Mouse (Mus musculus) embryonic stem cell, embryonic (primary cell): ENCODE results near the gene Chid1.

Source experiments
- CTCF ChIA-PET, 4 experiments: fragments of 300-600 bp in 2 of 4; fragments of 350-600 bp in 2 of 4; sonication (Branson Sonifier 250); formaldehyde crosslinking; loops; one replicate each; lab custom pipeline; 2022; ENCODE audit warnings: inconsistent platforms in 2 of 4; lab: Charles Lee
- POLR2A ChIA-PET, 4 experiments: fragments of 300-600 bp in 2 of 4; fragments of 350-600 bp in 2 of 4; sonication (Branson Sonifier 250); formaldehyde crosslinking; loops; one replicate each; lab custom pipeline; 2022; ENCODE audit warnings: antibody characterized with exemption in 4 of 4, inconsistent platforms in 1 of 4; lab: Charles Lee

Gene Chid1

GRCm38 (mm10) chr7:141495940-141496339, 43.7 kb downstream of the Chid1 start:
- POLR2A ChIA-PET = interaction anchor here in 1 of 4 experiments (1.3 to 2.7 kb wide), 5 partner anchors 10 to 43 kb away, joined by 3 to 6 read pairs (median 5); partner anchors contain the start of gene Chid1
- CTCF ChIA-PET = no interaction called here

- CTCF ChIA-PET = interaction anchor here in 1 of 4 experiments (1.3 kb wide), 1 partner anchor 14 kb away, joined by 4 read pairs; no protein-coding TSS in a partner anchor
These were observed 44.3 kb downstream of the Chid1 start for GRCm38 (mm10) chr7:141495379-141495778.

GRCm38 (mm10) chr7:141493729-141494128, 45.9 kb downstream of the Chid1 start:
- POLR2A ChIA-PET = interaction anchor here in 3 of 4 experiments (0.6 to 2.0 kb wide), 3 partner anchors 8 to 25 kb away, joined by 3 to 14 read pairs (median 3); no protein-coding TSS in a partner anchor
- CTCF ChIA-PET = interaction anchor here in 2 of 4 experiments (0.6 to 4.8 kb wide), 3 partner anchors 13 to 193 kb away, joined by 3 to 36 read pairs (median 4); no protein-coding TSS in a partner anchor

More at GRCm38 (mm10) chr7:141495379-141495778, 44.3 kb downstream of the Chid1 start:
- POLR2A ChIA-PET = interaction anchor here in 2 of 4 experiments (0.6 to 2.0 kb wide), 5 partner anchors 10 to 55 kb away, joined by 3 to 14 read pairs (median 3); partner anchors contain the start of gene Chid1 (in 1 of the 2)

GRCm38 (mm10) chr7:141492738-141493137, 46.9 kb downstream of the Chid1 start:
- CTCF ChIA-PET = interaction anchor here in 1 of 4 experiments (1.4 to 4.8 kb wide), 2 partner anchors 12 to 98 kb away, joined by 3 to 36 read pairs; no protein-coding TSS in a partner anchor
- POLR2A ChIA-PET = interaction anchor here in 1 of 4 experiments (0.9 kb wide), 1 partner anchor 7 kb away, joined by 3 read pairs; no protein-coding TSS in a partner anchor

GRCm38 (mm10) chr7:141491151-141491550, 48.5 kb downstream of the Chid1 start:
- POLR2A ChIA-PET = interaction anchor here in 2 of 4 experiments (0.6 to 38.4 kb wide), 6 partner anchors 10 to 112 kb away, joined by 3 to 944 read pairs (median 4); partner anchors contain the start of genes Cd151 (in 1 of the 2), Cracr2b (in 1 of the 2), Pnpla2 (in 1 of the 2) and Polr2l (in 1 of the 2)
- CTCF ChIA-PET = interaction anchor here (0.5 to 4.8 kb wide), 21 partner anchors 9 to 1370 kb away, joined by 3 to 36 read pairs (median 3); partner anchors contain the start of gene Chid1 (in 1 of the 4)

GRCm38 (mm10) chr7:141487141-141487540, 52.5 kb downstream of the Chid1 start:
- ChIA-PET POLR2A (interaction anchor here in 3 of 4 experiments (0.9 to 38.4 kb wide), 9 partner anchors 12 to 415 kb away, joined by 3 to 944 read pairs (median 5); partner anchors contain the start of genes Cd151 (in 1 of the 3), Chid1 (in 1 of the 3), Cracr2b (in 1 of the 3) and Pnpla2 (in 1 of the 3)), CTCF (interaction anchor here in 1 of 4 experiments (1.0 kb wide), 1 partner anchor 164 kb away, joined by 3 read pairs; no protein-coding TSS in a partner anchor)

GRCm38 (mm10) chr7:141486239-141486638, 53.4 kb downstream of the Chid1 start:
- CTCF ChIA-PET = interaction anchor here in 2 of 4 experiments (1.0 to 1.2 kb wide), 2 partner anchors 165 to 172 kb away, joined by 3 read pairs; no protein-coding TSS in a partner anchor
- POLR2A ChIA-PET = interaction anchor here in 2 of 4 experiments (0.9 to 38.4 kb wide), 5 partner anchors 10 to 416 kb away, joined by 3 to 944 read pairs (median 5); partner anchors contain the start of genes Cd151 (in 1 of the 2), Chid1 (in 1 of the 2), Cracr2b (in 1 of the 2) and Pnpla2 (in 1 of the 2)

GRCm38 (mm10) chr7:141485606-141486005, 54.1 kb downstream of the Chid1 start:
- POLR2A ChIA-PET = interaction anchor here in 3 of 4 experiments (0.6 to 38.4 kb wide), 7 partner anchors 8 to 105 kb away, joined by 3 to 944 read pairs (median 4); partner anchors contain the start of genes Cd151 (in 1 of the 3), Chid1 (in 1 of the 3), Cracr2b (in 1 of the 3) and Pnpla2 (in 1 of the 3)
- CTCF ChIA-PET = interaction anchor here in 1 of 4 experiments (1.2 kb wide), 1 partner anchor 173 kb away, joined by 3 read pairs; no protein-coding TSS in a partner anchor

GRCm38 (mm10) chr7:141485186-141485585, 54.5 kb downstream of the Chid1 start:
- POLR2A ChIA-PET = interaction anchor here in 3 of 4 experiments (0.6 to 38.4 kb wide), 9 partner anchors 8 to 105 kb away, joined by 3 to 944 read pairs (median 4); partner anchors contain the start of genes Polr2l (in 2 of the 3), Tspan4 (in 2 of the 3), Cd151 (in 1 of the 3) and Cracr2b (in 1 of the 3)
- CTCF ChIA-PET = no interaction called here

GRCm38 (mm10) chr7:141484186-141485120, 55.2 kb downstream of the Chid1 start:
- CTCF ChIA-PET = interaction anchor here in 1 of 4 experiments (4.7 kb wide), 1 partner anchor 17 kb away, joined by 22 read pairs; the partner anchor contains the start of gene Cd151
- POLR2A ChIA-PET = interaction anchor here in 2 of 4 experiments (0.8 to 38.4 kb wide), 12 partner anchors 9 to 93 kb away, joined by 3 to 944 read pairs (median 4); partner anchors contain the start of genes Polr2l (in 2 of the 2), Tspan4 (in 2 of the 2), Cd151 (in 1 of the 2) and Cracr2b (in 1 of the 2)

GRCm38 (mm10) chr7:141483114-141483653, 56.5 kb downstream of the Chid1 start:
- ChIA-PET CTCF (interaction anchor here in 2 of 4 experiments (1.4 to 4.7 kb wide), 6 partner anchors 15 to 184 kb away, joined by 4 to 49 read pairs (median 16); partner anchors contain the start of genes Cd151 (in 1 of the 2), Chid1 (in 1 of the 2) and Cracr2b (in 1 of the 2)), POLR2A (interaction anchor here in 3 of 4 experiments (0.6 to 38.4 kb wide), 14 partner anchors 8 to 205 kb away, joined by 3 to 944 read pairs (median 5); partner anchors contain the start of genes Cd151 (in 2 of the 3), Chid1 (in 1 of the 3), Cracr2b (in 1 of the 3) and Pnpla2 (in 1 of the 3))

GRCm38 (mm10) chr7:141482531-141483024, 57.1 kb downstream of the Chid1 start:
- ChIA-PET POLR2A (interaction anchor here in 3 of 4 experiments (0.5 to 38.4 kb wide), 20 partner anchors 12 to 560 kb away, joined by 3 to 944 read pairs (median 5); partner anchors contain the start of genes Cd151 (in 2 of the 3), Chid1 (in 2 of the 3), Cracr2b (in 2 of the 3) and Deaf1 (in 1 of the 3)), CTCF (interaction anchor here in 2 of 4 experiments (1.1 to 4.7 kb wide), 13 partner anchors 9 to 273 kb away, joined by 3 to 49 read pairs (median 9); partner anchors contain the start of genes Cd151 (in 2 of the 2), Chid1 (in 2 of the 2) and Cracr2b (in 1 of the 2))

- POLR2A ChIA-PET = interaction anchor here in 3 of 4 experiments (0.5 to 38.4 kb wide), 43 partner anchors 8 to 561 kb away, joined by 3 to 944 read pairs (median 5); partner anchors contain the start of genes Chid1 (in 3 of the 3), Pnpla2 (in 3 of the 3), Cd151 (in 2 of the 3) and Cracr2b (in 2 of the 3)
- CTCF ChIA-PET = interaction anchor here (0.5 to 4.7 kb wide), 71 partner anchors 10 to 768 kb away, joined by 3 to 49 read pairs (median 5); partner anchors contain the start of genes Cd151 (in 2 of the 4), Chid1 (in 2 of the 4), Cracr2b (in 2 of the 4) and Dusp8 (in 1 of the 4)
These were observed 57.9 kb downstream of the Chid1 start for GRCm38 (mm10) chr7:141481498-141482401.

GRCm38 (mm10) chr7:141480842-141481497, 58.7 kb downstream of the Chid1 start:
- POLR2A ChIA-PET = interaction anchor here in 3 of 4 experiments (0.5 to 38.4 kb wide), 37 partner anchors 9 to 443 kb away, joined by 3 to 944 read pairs (median 5); partner anchors contain the start of genes Chid1 (in 3 of the 3), Pnpla2 (in 3 of the 3), Cd151 (in 2 of the 3) and Cracr2b (in 2 of the 3)
- CTCF ChIA-PET = interaction anchor here (0.5 to 4.7 kb wide), 88 partner anchors 9 to 769 kb away, joined by 3 to 49 read pairs (median 4); partner anchors contain the start of genes Cd151 (in 2 of the 4), Chid1 (in 2 of the 4), Taldo1 (in 2 of the 4) and Cracr2b (in 1 of the 4)
